Mouse (Mus musculus): ENCODE data around the gene Kcnip2. TPM values are rescaled to one million over a fixed set of nuclear protein-coding genes. Genes with fewer than 3 reads are reported as not detected.

Gene Kcnip2
- polyA plus RNA-seq, 1 experiment from 2014 or later = 3.9 TPM

GRCm38 (mm10) chr19:45749243-45750043 lies 66.4 kb downstream of the Kcnip2 start, which contains the start of gene Npm3:
Gene Npm3, minus strand, starts transcription at chr19:45749591.
- no peaks in the 10 kb centered on the region for H3K9me3 ChIP-seq (ENCODE audit: control insufficient read depth, low read length)
- H3K4me1 ChIP-seq (ENCODE audit: control insufficient read depth, insufficient read depth, low read length) = peaks cover 11% of the 10 kb centered on the region
- H3K27me3 ChIP-seq (ENCODE audit: control insufficient read depth, insufficient read depth, low read length) = peaks cover 27% of the 10 kb centered on the region
- H3K27ac ChIP-seq (replicated peaks; ENCODE audit: low read depth, low read length) = peak within 1 kb of the TSS; percentile 13; the same call in 1 of the 2 replicates
- H3K36me3 ChIP-seq (ENCODE audit: control insufficient read depth, insufficient read depth, low read length) = peaks cover 35% of the 10 kb centered on the region
- WGBS = under 1% methylated on average over 58 of the region's 60 CpGs
- peak; percentile 80 for ATAC-seq (ENCODE audit: low FRiP score, low TSS enrichment)
- H3K4me3 ChIP-seq (replicated peaks; ENCODE audit: low read depth, low read length) = peak within 1 kb of the TSS; percentile 76
- H3K4me2 ChIP-seq (ENCODE audit: low read length) = peak within 1 kb of the TSS; percentile 96
- H3K9ac ChIP-seq (replicated peaks; ENCODE audit: low read length) = peak within 1 kb of the TSS; percentile 66
- peak; percentile 94 for DNase-seq

- 2% methylated on average over 33 of the region's 33 CpGs for WGBS
- no peak for DNase-seq
- ATAC-seq (ENCODE audit: low FRiP score, low TSS enrichment) = peak; percentile 7; the same call in 1 of the 2 replicates
- peaks cover 28% of the 10 kb centered on the region for H3K36me3 ChIP-seq (ENCODE audit: control insufficient read depth, insufficient read depth, low read length)
- peaks cover 33% of the 10 kb centered on the region for H3K27me3 ChIP-seq (ENCODE audit: control insufficient read depth, insufficient read depth, low read length)
- H3K9ac ChIP-seq (replicated peaks; ENCODE audit: low read length) = peak overlapping the region; percentile 66
- H3K9me3 ChIP-seq (ENCODE audit: control insufficient read depth, low read length) = no peaks in the 10 kb centered on the region
- H3K4me3 ChIP-seq (replicated peaks; ENCODE audit: low read depth, low read length) = peak overlapping the region; percentile 76
- H3K4me2 ChIP-seq (ENCODE audit: low read length) = peak overlapping the region; percentile 96
- H3K4me1 ChIP-seq (ENCODE audit: control insufficient read depth, insufficient read depth, low read length) = peaks cover 11% of the 10 kb centered on the region
- no peak overlapping the region for H3K27ac ChIP-seq (replicated peaks; ENCODE audit: low read depth, low read length)
These were observed 67.1 kb downstream of the Kcnip2 start for GRCm38 (mm10) chr19:45748691-45749242.

DNA sequence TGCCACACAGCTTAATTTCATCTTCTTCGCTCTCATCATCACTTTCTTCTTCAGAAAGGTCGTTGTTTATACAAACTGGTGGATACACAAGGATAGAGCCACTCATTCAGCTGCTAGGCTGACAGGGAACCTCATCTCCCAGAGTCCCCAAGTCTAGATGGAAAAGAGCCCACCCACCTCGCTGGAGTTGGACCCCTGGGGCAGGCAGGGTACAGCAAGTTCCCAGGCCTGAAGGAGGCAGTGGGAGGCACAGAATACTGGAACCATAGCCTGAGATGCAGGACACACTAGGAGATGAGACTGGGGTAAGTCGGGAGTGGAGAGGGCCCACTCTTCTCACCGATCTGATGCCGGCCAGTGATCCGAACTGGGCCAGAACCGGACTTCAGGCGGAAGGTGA lies 67.7 kb downstream of the Kcnip2 start:
- Histone ChIP-seq H3K4me1 (ENCODE audit: control insufficient read depth, insufficient read depth, low read length) (peaks cover 11% of the 10 kb centered on the region), H3K27ac (replicated peaks; ENCODE audit: low read depth, low read length) (no peak overlapping the region), H3K9me3 (ENCODE audit: control insufficient read depth, low read length) (no peaks in the 10 kb centered on the region), H3K4me2 (ENCODE audit: low read length) (peak overlapping the region; percentile 96), H3K4me3 (replicated peaks; ENCODE audit: low read depth, low read length) (peak overlapping the region; percentile 76; the same call in 1 of the 2 replicates), H3K27me3 (ENCODE audit: control insufficient read depth, insufficient read depth, low read length) (peaks cover 38% of the 10 kb centered on the region), H3K9ac (replicated peaks; ENCODE audit: low read length) (no peak overlapping the region), H3K36me3 (ENCODE audit: control insufficient read depth, insufficient read depth, low read length) (peaks cover 23% of the 10 kb centered on the region)
- no peak for ATAC-seq (ENCODE audit: low FRiP score, low TSS enrichment)
- no peak for DNase-seq
- WGBS = 61% methylated on average over 9 of the region's 9 CpGs

GRCm38 (mm10) chr19:45747028-45747867 lies 68.6 kb downstream of the Kcnip2 start:
- DNase-seq (peak; percentile 92), ATAC-seq (ENCODE audit: low FRiP score, low TSS enrichment) (0 out of 2 replicates have a peak, but pooled peaks have one; percentile 13)
- H3K4me1 ChIP-seq (ENCODE audit: control insufficient read depth, insufficient read depth, low read length) = peaks cover 18% of the 10 kb centered on the region
- peaks cover 44% of the 10 kb centered on the region for H3K27me3 ChIP-seq (ENCODE audit: control insufficient read depth, insufficient read depth, low read length)
- peaks cover 13% of the 10 kb centered on the region for H3K36me3 ChIP-seq (ENCODE audit: control insufficient read depth, insufficient read depth, low read length)
- no peaks in the 10 kb centered on the region for H3K9me3 ChIP-seq (ENCODE audit: control insufficient read depth, low read length)
- no peak overlapping the region for H3K4me3 ChIP-seq (replicated peaks; ENCODE audit: low read depth, low read length)
- H3K9ac ChIP-seq (replicated peaks; ENCODE audit: low read length) = no peak overlapping the region
- no peak overlapping the region for H3K4me2 ChIP-seq (ENCODE audit: low read length)
- no peak overlapping the region for H3K27ac ChIP-seq (replicated peaks; ENCODE audit: low read depth, low read length)
- 37% methylated on average over 11 of the region's 11 CpGs for WGBS

DNA sequence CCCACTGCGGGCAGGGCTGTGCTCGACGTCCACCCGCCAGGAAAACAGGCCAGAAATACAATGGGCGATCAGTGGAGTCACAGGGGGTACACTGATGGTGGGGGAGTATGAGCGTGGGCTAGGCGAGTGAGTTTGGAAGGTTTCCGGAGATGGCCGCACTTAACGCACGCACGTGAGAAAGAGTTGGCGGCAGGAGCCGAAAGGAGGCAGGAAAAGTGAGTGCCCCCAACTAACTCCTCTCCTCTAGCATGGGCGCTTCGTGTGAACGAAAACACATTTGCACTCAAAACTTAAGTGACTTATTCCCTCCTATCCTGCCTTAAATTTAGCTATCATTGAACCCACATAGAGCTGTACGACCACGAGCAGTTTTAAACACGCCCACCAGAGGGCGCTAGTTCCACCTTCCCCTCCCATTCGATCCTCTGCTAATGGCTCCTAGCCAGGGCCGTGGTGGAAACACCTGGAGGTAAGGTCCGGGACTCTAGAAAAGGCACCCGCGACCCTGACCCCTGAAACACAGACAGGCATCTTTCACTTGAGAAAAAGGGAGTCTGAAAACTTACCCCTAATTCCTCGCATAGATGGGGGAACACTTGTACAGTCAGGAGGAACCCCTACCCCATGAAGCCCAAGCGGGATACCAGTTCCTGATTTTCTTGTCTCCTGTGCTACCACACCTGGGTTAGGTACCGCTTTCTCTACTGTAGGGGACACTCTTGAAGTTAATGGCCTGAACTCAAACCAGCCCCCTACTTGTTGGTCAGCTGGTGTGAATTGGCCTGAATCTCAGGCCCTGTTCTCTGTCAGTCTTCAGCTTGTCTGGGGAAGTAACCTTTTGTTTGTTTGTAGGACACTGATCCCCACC lies 69.5 kb downstream of the Kcnip2 start:
- no peak for ATAC-seq (ENCODE audit: low FRiP score, low TSS enrichment)
- H3K9ac ChIP-seq (replicated peaks; ENCODE audit: low read length) = no peak overlapping the region
- H3K27me3 ChIP-seq (ENCODE audit: control insufficient read depth, insufficient read depth, low read length) = peaks cover 53% of the 10 kb centered on the region
- no peak overlapping the region for H3K27ac ChIP-seq (replicated peaks; ENCODE audit: low read depth, low read length)
- WGBS = 11% methylated on average over 29 of the region's 29 CpGs
- H3K9me3 ChIP-seq (ENCODE audit: control insufficient read depth, low read length) = no peaks in the 10 kb centered on the region
- peaks cover 23% of the 10 kb centered on the region for H3K4me1 ChIP-seq (ENCODE audit: control insufficient read depth, insufficient read depth, low read length)
- DNase-seq = peak; percentile 79
- no peak overlapping the region for H3K4me2 ChIP-seq (ENCODE audit: low read length)
- H3K36me3 ChIP-seq (ENCODE audit: control insufficient read depth, insufficient read depth, low read length) = peaks cover 4% of the 10 kb centered on the region
- no peak overlapping the region for H3K4me3 ChIP-seq (replicated peaks; ENCODE audit: low read depth, low read length)

- Histone ChIP-seq H3K27ac (replicated peaks; ENCODE audit: low read depth, low read length) (no peak overlapping the region), H3K4me2 (ENCODE audit: low read length) (no peak overlapping the region), H3K4me3 (replicated peaks; ENCODE audit: low read depth, low read length) (no peak overlapping the region), H3K9me3 (ENCODE audit: control insufficient read depth, low read length) (no peaks in the 10 kb centered on the region), H3K27me3 (ENCODE audit: control insufficient read depth, insufficient read depth, low read length) (peaks cover 61% of the 10 kb centered on the region), H3K36me3 (ENCODE audit: control insufficient read depth, insufficient read depth, low read length) (no peaks in the 10 kb centered on the region), H3K9ac (replicated peaks; ENCODE audit: low read length) (no peak overlapping the region), H3K4me1 (ENCODE audit: control insufficient read depth, insufficient read depth, low read length) (peaks cover 23% of the 10 kb centered on the region)
- WGBS = 2% methylated on average over 32 of the region's 32 CpGs
- DNase-seq (no peak), ATAC-seq (ENCODE audit: low FRiP score, low TSS enrichment) (no peak)
These were observed 70.3 kb downstream of the Kcnip2 start for GRCm38 (mm10) chr19:45745344-45746152.

- H3K9ac ChIP-seq (replicated peaks; ENCODE audit: low read length) = no peak overlapping the region
- no peak overlapping the region for H3K4me2 ChIP-seq (ENCODE audit: low read length)
- H3K27ac ChIP-seq (replicated peaks; ENCODE audit: low read depth, low read length) = no peak overlapping the region
- no peaks in the 10 kb centered on the region for H3K9me3 ChIP-seq (ENCODE audit: control insufficient read depth, low read length)
- no peaks in the 10 kb centered on the region for H3K36me3 ChIP-seq (ENCODE audit: control insufficient read depth, insufficient read depth, low read length)
- peaks cover 17% of the 10 kb centered on the region for H3K4me1 ChIP-seq (ENCODE audit: control insufficient read depth, insufficient read depth, low read length)
- no peak overlapping the region for H3K4me3 ChIP-seq (replicated peaks; ENCODE audit: low read depth, low read length)
- 15% methylated on average over 7 of the region's 7 CpGs for WGBS
- peaks cover 78% of the 10 kb centered on the region for H3K27me3 ChIP-seq (ENCODE audit: control insufficient read depth, insufficient read depth, low read length)
- ATAC-seq (ENCODE audit: low FRiP score, low TSS enrichment) (no peak), DNase-seq (no peak)
These were observed 72.2 kb downstream of the Kcnip2 start for GRCm38 (mm10) chr19:45743619-45744018.

Data from midbrain, embryonic 14.5 days (tissue).